8 mouse cellular contexts compared by ENCODE assay signal in genomic region chr11:87762702-87763385, GRCm38 (mm10). TPM values are rescaled to one million over a fixed set of nuclear protein-coding genes. Genes with fewer than 3 reads are reported as not detected.
DNase-seq lines count a peak whose midpoint lies in the region; ATAC-seq lines count a peak whose summit lies in the region.

No protein-coding gene starts in this region.

- H3K27ac ChIP-seq in kidney, embryonic 15.5 days: no peak overlapping the region
- no peak overlapping the region for H3K27ac ChIP-seq in embryonic facial prominence, embryonic 10.5 days (replicated peaks)
- no peak overlapping the region for H3K27ac ChIP-seq in neural tube, embryonic 12.5 days

- no peak for ATAC-seq in kidney, embryonic 15.5 days (replicated peaks; ENCODE audit: low FRiP score)
- ATAC-seq in neural tube, embryonic 12.5 days (ENCODE audit: low FRiP score, low read depth): no peak

- H3K4me2 ChIP-seq in kidney, embryonic 15.5 days: peak overlapping the region; percentile 96
- H3K4me2 ChIP-seq in neural tube, embryonic 12.5 days (replicated peaks): peak overlapping the region; percentile 96

- peaks cover 29% of the 10 kb centered on the region for H3K4me1 ChIP-seq in kidney, embryonic 15.5 days
- H3K4me1 ChIP-seq in embryonic facial prominence, embryonic 10.5 days: peaks cover 28% of the 10 kb centered on the region
- peaks cover 42% of the 10 kb centered on the region for H3K4me1 ChIP-seq in neural tube, embryonic 12.5 days

- peaks cover 86% of the 10 kb centered on the region for H3K27me3 ChIP-seq in kidney, embryonic 15.5 days
- peaks cover 92% of the 10 kb centered on the region for H3K27me3 ChIP-seq in embryonic facial prominence, embryonic 10.5 days (replicated peaks; ENCODE audit: low read depth, poor library complexity, severe bottlenecking)
- H3K27me3 ChIP-seq in neural tube, embryonic 12.5 days (replicated peaks): peaks cover 70% of the 10 kb centered on the region

- no peak overlapping the region for H3K4me3 ChIP-seq in kidney, embryonic 15.5 days (replicated peaks)
- H3K4me3 ChIP-seq in embryonic facial prominence, embryonic 10.5 days: peak overlapping the region; percentile 70
- peak overlapping the region; percentile 64 for H3K4me3 ChIP-seq in neural tube, embryonic 12.5 days

- no peaks in the 10 kb centered on the region for H3K36me3 ChIP-seq in kidney, embryonic 15.5 days
- H3K36me3 ChIP-seq in embryonic facial prominence, embryonic 10.5 days (replicated peaks): no peaks in the 10 kb centered on the region
- H3K36me3 ChIP-seq in neural tube, embryonic 12.5 days: no peaks in the 10 kb centered on the region

- no peak for DNase-seq in kidney, postnatal 14 days
- DNase-seq in embryonic facial prominence, embryonic 10.5 days (ENCODE audit: low spot score): no peak
- DNase-seq in left cerebral cortex, adult 9 months (ENCODE audit: low spot score in 2 of 2): peak; percentile 47 to 70
- no peak for DNase-seq in embryo, embryonic 10.5 days (ENCODE audit: low spot score)
- no peak for DNase-seq in testis, postnatal 14 days (ENCODE audit: low spot score)
- DNase-seq in thymus, postnatal 36 days: no peak

- no peak overlapping the region for H3K9ac ChIP-seq in kidney, embryonic 15.5 days
- H3K9ac ChIP-seq in neural tube, embryonic 12.5 days: peak overlapping the region; percentile 70

- 50% methylated on average over 12 of the region's 12 CpGs for WGBS in kidney, embryonic 15.5 days
- WGBS in embryonic facial prominence, embryonic 10.5 days: 39% methylated on average over 12 of the region's 12 CpGs
- WGBS in neural tube, embryonic 12.5 days: 45% methylated on average over 12 of the region's 12 CpGs

- H3K9me3 ChIP-seq in kidney, embryonic 15.5 days (replicated peaks): no peaks in the 10 kb centered on the region
- H3K9me3 ChIP-seq in embryonic facial prominence, embryonic 10.5 days: no peaks in the 10 kb centered on the region
- H3K9me3 ChIP-seq in neural tube, embryonic 12.5 days: no peaks in the 10 kb centered on the region

RNA-seq across cellular contexts. Expression of gene Tspoap1, which starts 2.5 kb away (rescaled TPM):
- 4.4 and 5.1 TPM in 2 replicates for polyA plus RNA-seq in kidney, embryonic 15.5 days (2015; fragmentation: Nextera tagmentation; extraction: Ambion mirVana)
- polyA plus RNA-seq in embryonic facial prominence, embryonic 10.5 days (2016; fragmentation: Nextera tagmentation; extraction: Ambion mirVana): 4.0 and 7.0 TPM in 2 replicates
- polyA plus RNA-seq in neural tube, embryonic 12.5 days (2016; fragmentation: Nextera tagmentation; extraction: Ambion mirVana): 23.6 and 26.1 TPM in 2 replicates

RNA-seq across cellular contexts. Expression of gene Supt4a, which starts 25.5 kb away (rescaled TPM):
- 164 and 168 TPM in 2 replicates for polyA plus RNA-seq in kidney, embryonic 15.5 days (2015; fragmentation: Nextera tagmentation; extraction: Ambion mirVana)
- 184 and 185 TPM in 2 replicates for polyA plus RNA-seq in embryonic facial prominence, embryonic 10.5 days (2016; fragmentation: Nextera tagmentation; extraction: Ambion mirVana)
- polyA plus RNA-seq in neural tube, embryonic 12.5 days (2016; fragmentation: Nextera tagmentation; extraction: Ambion mirVana): 149 TPM in 2 replicates

RNA-seq across cellular contexts. Expression of gene Mpo, which starts 30.5 kb away (rescaled TPM):
- 4.2 and 5.7 TPM in 2 replicates for polyA plus RNA-seq in kidney, embryonic 15.5 days (2015; fragmentation: Nextera tagmentation; extraction: Ambion mirVana)
- polyA plus RNA-seq in embryonic facial prominence, embryonic 10.5 days (2016; fragmentation: Nextera tagmentation; extraction: Ambion mirVana): 5.2 and 6.3 TPM in 2 replicates
- 2.8 and 3.6 TPM in 2 replicates for polyA plus RNA-seq in neural tube, embryonic 12.5 days (2016; fragmentation: Nextera tagmentation; extraction: Ambion mirVana)

Comparison
In these comparisons a context has a peak if more than half of its experiments do, and no peak if none do; other contexts are left out.
1. DNase-seq: peak in left cerebral cortex, adult 9 months (2 of 2); none in kidney, postnatal 14 days (single experiment), embryonic facial prominence, embryonic 10.5 days (single experiment), embryo, embryonic 10.5 days (single experiment), testis, postnatal 14 days (single experiment) and thymus, postnatal 36 days (0 of 2).